In the genomic region with DNA sequence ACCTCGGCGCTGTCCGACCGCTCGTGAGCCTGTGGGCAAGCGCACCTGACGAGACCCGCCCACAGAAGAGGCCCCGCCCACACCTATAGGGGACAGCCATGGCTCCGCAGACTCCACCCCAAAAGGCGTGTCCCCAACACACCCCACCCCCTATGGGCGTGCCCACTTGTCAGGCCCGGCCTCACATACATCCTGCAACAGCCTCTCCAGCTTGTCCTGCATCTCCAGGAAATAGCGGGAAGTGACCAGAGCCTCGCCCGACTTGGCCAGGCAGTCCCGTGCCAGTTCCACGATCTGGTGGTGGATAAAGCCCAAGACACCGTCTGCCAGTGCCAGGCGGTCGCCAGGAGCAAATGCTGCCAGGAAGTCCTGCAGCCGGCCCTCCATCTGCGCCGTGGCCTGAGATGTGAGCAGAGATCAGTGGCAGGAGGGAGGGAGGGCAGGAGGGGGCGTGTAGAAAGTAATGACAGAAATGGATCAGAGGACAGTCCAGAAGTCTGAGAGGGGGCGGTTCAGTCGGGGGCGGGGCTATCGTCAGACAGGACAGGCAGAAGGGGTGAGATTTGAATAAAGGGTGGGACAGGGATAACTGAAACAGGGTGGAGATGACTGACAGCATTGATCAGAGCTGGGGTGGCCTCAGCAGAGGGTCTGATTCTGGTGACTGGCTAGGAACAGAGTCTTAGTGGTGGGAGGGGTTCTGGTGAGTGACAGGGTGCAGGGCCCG, we compare ENCODE assay signal across 8 mouse cellular contexts. TPM values are rescaled to one million over a fixed set of nuclear protein-coding genes. Genes with fewer than 3 reads are reported as not detected.
A peak's percentile ranks its signal among the peaks of the same experiment; 100 is the strongest.
DNase-seq lines count a peak whose midpoint lies in the region; ATAC-seq lines count a peak whose summit lies in the region.

No protein-coding gene starts in this region.

- ATAC-seq in limb, embryonic 13.5 days (ENCODE audit: low FRiP score, low read depth): no peak
- ATAC-seq in neural tube, embryonic 13.5 days (ENCODE audit: low read depth): no peak
- ATAC-seq in CD4-positive, CD25-positive, alpha-beta regulatory T cell, adult 4 months: no peak

- peaks cover 34% of the 10 kb centered on the region for H3K4me1 ChIP-seq in limb, embryonic 13.5 days
- H3K4me1 ChIP-seq in neural tube, embryonic 13.5 days (replicated peaks): peaks cover 27% of the 10 kb centered on the region

- H3K9ac ChIP-seq in limb, embryonic 13.5 days: 0 out of 2 replicates have a peak overlapping the region, but pooled peaks have one; percentile 4
- H3K9ac ChIP-seq in neural tube, embryonic 13.5 days: 0 out of 2 replicates have a peak overlapping the region, but pooled peaks have one; percentile 22

- no peaks in the 10 kb centered on the region for H3K9me3 ChIP-seq in limb, embryonic 13.5 days
- H3K9me3 ChIP-seq in neural tube, embryonic 13.5 days: no peaks in the 10 kb centered on the region

- DNase-seq in thymus, postnatal 4 days: peak; percentile 43
- DNase-seq in thymus, postnatal 14 days: no peak
- peak; percentile 60 for DNase-seq in forelimb bud, embryonic 11.5 days (ENCODE audit: low read depth, low spot score)
- no peak for DNase-seq in spleen, postnatal 36 days (ENCODE audit: low spot score in 2 of 2)
- no peak for DNase-seq in right cerebral cortex, postnatal 4 days

- H3K27ac ChIP-seq in limb, embryonic 13.5 days: no peak overlapping the region
- no peak overlapping the region for H3K27ac ChIP-seq in neural tube, embryonic 13.5 days (replicated peaks)

- H3K4me3 ChIP-seq in limb, embryonic 13.5 days: no peak overlapping the region
- H3K4me3 ChIP-seq in neural tube, embryonic 13.5 days: peak overlapping the region; percentile 5; the same call in 1 of the 2 replicates

- 0 out of 2 replicates have a peak overlapping the region, but pooled peaks have one; percentile 21 for H3K4me2 ChIP-seq in limb, embryonic 13.5 days (replicated peaks)
- H3K4me2 ChIP-seq in neural tube, embryonic 13.5 days: 0 out of 2 replicates have a peak overlapping the region, but pooled peaks have one; percentile 20

- peaks cover 63% of the 10 kb centered on the region for H3K36me3 ChIP-seq in limb, embryonic 13.5 days
- H3K36me3 ChIP-seq in neural tube, embryonic 13.5 days: peaks cover 64% of the 10 kb centered on the region

- no peaks in the 10 kb centered on the region for H3K27me3 ChIP-seq in limb, embryonic 13.5 days
- H3K27me3 ChIP-seq in neural tube, embryonic 13.5 days: peaks cover 9% of the 10 kb centered on the region; the same call in 1 of the 2 replicates

- WGBS in limb, embryonic 13.5 days: 22% methylated on average over 30 of the region's 30 CpGs
- WGBS in neural tube, embryonic 13.5 days: 13% methylated on average over 30 of the region's 30 CpGs

RNA-seq across cellular contexts. Expression of a gene that starts 11.6 kb away (rescaled TPM):
- 78.1 and 81.3 TPM in 2 replicates for polyA plus RNA-seq in limb, embryonic 13.5 days (2015; fragmentation: Nextera tagmentation; extraction: Ambion mirVana)
- polyA plus RNA-seq in neural tube, embryonic 13.5 days (2015; fragmentation: Nextera tagmentation; extraction: Ambion mirVana): 88.9 and 93.7 TPM in 2 replicates
- 1 to 10 TPM; 4.3 to 4.5 TPM for polyA plus RNA-seq in CD4-positive, CD25-positive, alpha-beta regulatory T cell, adult 4 months (2017; shearing (Covaris generic))

RNA-seq across cellular contexts. Expression of a gene that starts 16.8 kb away (rescaled TPM):
- polyA plus RNA-seq in limb, embryonic 13.5 days (2015; fragmentation: Nextera tagmentation; extraction: Ambion mirVana): 13.1 and 14.0 TPM in 2 replicates
- 15.8 and 17.6 TPM in 2 replicates for polyA plus RNA-seq in neural tube, embryonic 13.5 days (2015; fragmentation: Nextera tagmentation; extraction: Ambion mirVana)
- polyA plus RNA-seq in CD4-positive, CD25-positive, alpha-beta regulatory T cell, adult 4 months (2017; shearing (Covaris generic)): 10 to 100 TPM; 15.1 to 17.5 TPM

RNA-seq across cellular contexts. Expression of a gene that starts 20.1 kb away (rescaled TPM):
- 0.06 TPM in 1 of 2 replicates, not detected in the other for polyA plus RNA-seq in limb, embryonic 13.5 days (2015; fragmentation: Nextera tagmentation; extraction: Ambion mirVana)
- not detected in 2 replicates for polyA plus RNA-seq in neural tube, embryonic 13.5 days (2015; fragmentation: Nextera tagmentation; extraction: Ambion mirVana)
- 10 to 100 TPM; 13.7 to 24.7 TPM for polyA plus RNA-seq in CD4-positive, CD25-positive, alpha-beta regulatory T cell, adult 4 months (2017; shearing (Covaris generic))

RNA-seq across cellular contexts. Expression of a gene that starts 27.4 kb away (rescaled TPM):
- 29.2 and 36.6 TPM in 2 replicates for polyA plus RNA-seq in limb, embryonic 13.5 days (2015; fragmentation: Nextera tagmentation; extraction: Ambion mirVana)
- 46.1 and 54.5 TPM in 2 replicates for polyA plus RNA-seq in neural tube, embryonic 13.5 days (2015; fragmentation: Nextera tagmentation; extraction: Ambion mirVana)
- polyA plus RNA-seq in CD4-positive, CD25-positive, alpha-beta regulatory T cell, adult 4 months (2017; shearing (Covaris generic)): 10 to 100 TPM; 30.2 to 39.2 TPM

RNA-seq across cellular contexts. Expression of a gene that starts 33.6 kb away (rescaled TPM):
- polyA plus RNA-seq in limb, embryonic 13.5 days (2015; fragmentation: Nextera tagmentation; extraction: Ambion mirVana): 18.0 and 19.6 TPM in 2 replicates
- 402 and 417 TPM in 2 replicates for polyA plus RNA-seq in neural tube, embryonic 13.5 days (2015; fragmentation: Nextera tagmentation; extraction: Ambion mirVana)
- 1 to 10 TPM; 7.5 to 9.6 TPM for polyA plus RNA-seq in CD4-positive, CD25-positive, alpha-beta regulatory T cell, adult 4 months (2017; shearing (Covaris generic))

Comparison
In these comparisons a context has a peak if more than half of its experiments do, and no peak if none do; other contexts are left out.
1. DNase-seq: peak in thymus, postnatal 4 days (single experiment) and forelimb bud, embryonic 11.5 days (single experiment); none in thymus, postnatal 14 days (single experiment), spleen, postnatal 36 days (0 of 2) and right cerebral cortex, postnatal 4 days (single experiment).
2. RNA of a gene that starts 11.6 kb away (polyA plus RNA-seq): 88.9 to 93.7 TPM in neural tube, embryonic 13.5 days and 78.1 to 81.3 TPM in limb, embryonic 13.5 days; 4.3 to 4.5 TPM in CD4-positive, CD25-positive, alpha-beta regulatory T cell, adult 4 months; every median in the first group is over 10 times any median in the second.
3. RNA of a gene that starts 20.1 kb away (polyA plus RNA-seq): 13.7 to 24.7 TPM in CD4-positive, CD25-positive, alpha-beta regulatory T cell, adult 4 months; 0.06 TPM in limb, embryonic 13.5 days and not detected in neural tube, embryonic 13.5 days; every median in the first group is over 10 times any median in the second.